Mouse (Mus musculus): Measurements from ENCODE around the gene Acss1. TPM values are rescaled to one million over a fixed set of nuclear protein-coding genes. Genes with fewer than 3 reads are reported as not detected.

Gene Acss1
- polyA plus RNA-seq, 1 experiment from 2014 or later, result 15.7 TPM

DNA sequence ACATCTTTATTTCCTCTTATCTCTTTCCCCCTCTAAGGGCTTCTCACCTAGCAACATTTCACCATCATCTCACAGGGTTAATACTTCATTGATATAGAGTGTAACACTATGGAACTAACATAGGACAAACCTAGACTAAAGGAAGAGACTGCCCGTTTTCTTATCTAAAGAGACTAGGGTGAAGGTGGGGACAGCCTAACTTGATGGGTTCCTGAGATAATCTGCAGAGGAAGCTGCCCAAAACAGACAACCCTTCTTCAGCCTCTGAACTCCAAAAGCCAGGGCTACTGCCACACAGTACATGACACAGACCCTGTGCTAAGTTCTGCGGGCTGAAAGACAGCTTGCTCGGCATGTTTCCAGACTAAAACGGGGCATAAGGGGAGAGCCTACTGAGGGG, 13.3 kb upstream of the Acss1 start:
- Histone ChIP-seq H3K27me3 (ENCODE audit: insufficient read depth, low read length) (peaks cover 14% of the 10 kb centered on the region), H3K4me2 (replicated peaks; ENCODE audit: low read depth, low read length) (no peak overlapping the region), H3K27ac (ENCODE audit: low read length) (no peak overlapping the region), H3K36me3 (ENCODE audit: insufficient read depth, low read length) (no peaks in the 10 kb centered on the region), H3K4me1 (ENCODE audit: insufficient read depth, low read length) (no peaks in the 10 kb centered on the region), H3K4me3 (ENCODE audit: low read length) (no peak overlapping the region), H3K9ac (replicated peaks; ENCODE audit: low read length) (no peak overlapping the region), H3K9me3 (ENCODE audit: low read length) (no peaks in the 10 kb centered on the region)
- ATAC-seq (ENCODE audit: low FRiP score, low TSS enrichment), result no peak
- WGBS, result 64% methylated on average over 4 of the region's 4 CpGs

DNA sequence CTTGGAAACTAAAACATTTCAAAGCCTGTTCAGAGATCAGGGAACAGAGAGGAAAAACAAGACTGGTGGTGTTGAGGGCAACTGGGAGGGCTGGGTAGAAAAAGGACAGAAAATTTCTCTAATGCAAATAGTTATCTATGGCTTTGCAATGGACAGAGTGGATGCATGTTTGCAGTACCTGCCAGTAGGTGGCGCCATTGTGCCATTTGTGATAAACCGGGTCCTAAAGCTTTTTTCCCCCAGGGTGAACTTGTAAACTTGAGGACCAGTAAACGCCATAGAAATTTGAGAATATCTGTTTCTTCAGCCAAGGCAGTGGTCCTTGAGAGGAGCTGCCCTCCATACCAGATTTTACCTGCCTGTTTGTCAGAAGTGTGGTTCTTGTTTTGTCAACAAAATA, 10.1 kb upstream of the Acss1 start:
- Histone ChIP-seq H3K9me3 (ENCODE audit: low read length) (no peaks in the 10 kb centered on the region), H3K36me3 (ENCODE audit: insufficient read depth, low read length) (no peaks in the 10 kb centered on the region), H3K4me2 (replicated peaks; ENCODE audit: low read depth, low read length) (no peak overlapping the region), H3K9ac (replicated peaks; ENCODE audit: low read length) (no peak overlapping the region), H3K27ac (ENCODE audit: low read length) (no peak overlapping the region), H3K4me1 (ENCODE audit: insufficient read depth, low read length) (no peaks in the 10 kb centered on the region), H3K27me3 (ENCODE audit: insufficient read depth, low read length) (no peaks in the 10 kb centered on the region), H3K4me3 (ENCODE audit: low read length) (no peak overlapping the region)
- no peak for ATAC-seq (ENCODE audit: low FRiP score, low TSS enrichment)
- 0% methylated on average over 3 of the region's 3 CpGs for WGBS

DNA sequence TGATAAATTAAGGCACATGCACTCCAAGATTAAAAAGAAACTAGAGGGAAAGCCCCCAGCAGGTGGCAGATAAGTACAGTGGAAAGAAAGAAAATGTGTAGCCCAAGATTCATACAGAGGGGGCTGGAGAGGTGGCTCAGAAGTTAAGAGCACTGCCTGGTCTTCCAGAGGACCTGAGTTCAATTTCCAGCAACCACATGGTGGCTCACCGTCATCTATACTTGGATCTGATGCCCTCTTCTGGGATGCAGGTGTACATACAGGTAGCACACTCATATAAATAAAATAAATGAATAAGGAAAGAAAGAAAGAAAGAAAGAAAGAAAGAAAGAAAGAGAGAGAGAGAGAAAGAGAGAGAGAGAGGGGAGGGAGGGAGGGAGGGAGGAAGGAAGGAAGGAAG, 7.2 kb upstream of the Acss1 start:
- no peak overlapping the region for H3K9ac ChIP-seq (replicated peaks; ENCODE audit: low read length)
- no peaks in the 10 kb centered on the region for H3K36me3 ChIP-seq (ENCODE audit: insufficient read depth, low read length)
- H3K4me1 ChIP-seq (ENCODE audit: insufficient read depth, low read length), result no peaks in the 10 kb centered on the region
- no peaks in the 10 kb centered on the region for H3K9me3 ChIP-seq (ENCODE audit: low read length)
- no peaks in the 10 kb centered on the region for H3K27me3 ChIP-seq (ENCODE audit: insufficient read depth, low read length)
- H3K27ac ChIP-seq (ENCODE audit: low read length), result no peak overlapping the region
- ATAC-seq (ENCODE audit: low FRiP score, low TSS enrichment), result no peak
- H3K4me3 ChIP-seq (ENCODE audit: low read length), result no peak overlapping the region
- H3K4me2 ChIP-seq (replicated peaks; ENCODE audit: low read depth, low read length), result no peak overlapping the region
- WGBS, result 6% methylated on average over 1 of the region's 1 CpGs

DNA sequence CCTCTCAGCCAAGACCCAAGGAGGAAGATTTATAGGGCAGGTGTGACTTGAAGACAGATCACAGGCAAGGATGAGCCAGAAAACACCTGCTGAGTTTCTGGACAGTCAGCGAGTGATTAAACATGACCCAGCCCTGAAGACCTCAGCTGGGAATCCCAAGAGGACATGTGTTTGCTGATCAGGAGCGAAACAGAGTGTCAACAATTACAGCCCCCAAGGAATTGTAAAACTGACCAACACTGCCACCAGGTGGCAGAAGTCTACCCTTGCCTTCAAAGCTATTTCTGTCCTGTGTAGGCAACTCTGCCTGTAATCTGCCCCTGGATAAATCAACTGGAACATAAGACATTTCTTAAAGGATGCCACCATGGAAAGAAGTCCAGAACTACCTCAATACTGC, 6.6 kb upstream of the Acss1 start:
- Histone ChIP-seq H3K27me3 (ENCODE audit: insufficient read depth, low read length) (no peaks in the 10 kb centered on the region), H3K9me3 (ENCODE audit: low read length) (no peaks in the 10 kb centered on the region), H3K9ac (replicated peaks; ENCODE audit: low read length) (no peak overlapping the region), H3K36me3 (ENCODE audit: insufficient read depth, low read length) (no peaks in the 10 kb centered on the region), H3K27ac (ENCODE audit: low read length) (no peak overlapping the region), H3K4me1 (ENCODE audit: insufficient read depth, low read length) (no peaks in the 10 kb centered on the region), H3K4me3 (ENCODE audit: low read length) (no peak overlapping the region), H3K4me2 (replicated peaks; ENCODE audit: low read depth, low read length) (no peak overlapping the region)
- peak; percentile 53; the same call in 1 of the 2 replicates for ATAC-seq (ENCODE audit: low FRiP score, low TSS enrichment)
- 4% methylated on average over 2 of the region's 2 CpGs for WGBS

DNA sequence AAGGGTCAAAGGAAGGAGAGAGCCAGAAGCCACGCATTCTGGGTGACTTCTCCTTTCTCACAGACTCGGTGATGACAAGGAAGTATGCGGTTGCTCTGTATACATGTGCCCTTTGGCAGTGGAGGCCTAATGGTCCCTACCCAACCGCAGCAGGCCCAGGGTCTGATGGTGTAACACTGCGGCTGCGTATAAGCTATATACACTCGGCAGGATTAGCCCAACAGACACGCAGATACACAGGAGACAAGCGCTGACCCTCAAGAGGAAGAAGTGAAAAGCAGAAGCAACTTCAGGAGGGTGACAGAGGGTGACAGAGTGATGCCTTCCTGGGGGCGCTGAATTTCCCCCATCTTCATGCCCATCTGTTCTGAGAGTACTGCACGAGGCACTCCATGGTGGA, 5.6 kb upstream of the Acss1 start:
- H3K4me1 ChIP-seq (ENCODE audit: insufficient read depth, low read length), result no peaks in the 10 kb centered on the region
- WGBS, result 80% methylated on average over 11 of the region's 11 CpGs
- no peak for ATAC-seq (ENCODE audit: low FRiP score, low TSS enrichment)
- no peak overlapping the region for H3K27ac ChIP-seq (ENCODE audit: low read length)
- H3K9ac ChIP-seq (replicated peaks; ENCODE audit: low read length), result no peak overlapping the region
- no peaks in the 10 kb centered on the region for H3K36me3 ChIP-seq (ENCODE audit: insufficient read depth, low read length)
- H3K4me3 ChIP-seq (ENCODE audit: low read length), result no peak overlapping the region
- no peaks in the 10 kb centered on the region for H3K9me3 ChIP-seq (ENCODE audit: low read length)
- H3K4me2 ChIP-seq (replicated peaks; ENCODE audit: low read depth, low read length), result no peak overlapping the region
- H3K27me3 ChIP-seq (ENCODE audit: insufficient read depth, low read length), result no peaks in the 10 kb centered on the region

DNA sequence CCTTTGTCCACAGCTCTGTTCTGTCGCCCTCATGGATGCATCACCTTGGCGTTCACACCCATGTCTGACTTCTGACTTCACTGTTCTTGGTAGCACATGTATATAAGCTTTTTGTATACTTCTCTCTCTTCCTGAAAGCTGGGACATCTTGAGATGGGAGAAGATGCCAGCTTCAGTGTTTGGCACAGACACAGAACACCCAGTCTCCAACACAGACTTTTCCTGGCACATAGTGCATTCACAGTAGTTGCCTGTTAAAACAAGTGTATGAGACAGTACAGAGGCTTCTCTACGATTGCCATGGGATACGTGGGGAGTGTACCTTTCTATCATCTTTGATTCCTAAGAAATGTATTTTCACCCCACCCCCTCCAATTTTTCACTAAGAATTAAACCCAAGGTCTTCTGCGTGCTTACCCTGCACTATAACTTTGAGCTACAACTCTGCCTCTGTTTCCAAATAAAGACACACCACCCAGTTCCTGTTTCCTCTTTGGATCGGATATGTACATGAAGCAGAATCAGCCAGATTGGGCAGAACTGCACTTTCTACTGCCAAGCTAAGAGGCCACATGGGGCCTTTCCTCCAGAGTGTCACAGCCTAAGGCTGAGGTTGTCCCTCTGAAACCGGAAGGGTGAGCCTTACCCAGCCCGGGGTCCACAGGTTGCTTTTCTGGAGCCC, 3.5 kb upstream of the Acss1 start:
- Histone ChIP-seq H3K4me3 (ENCODE audit: low read length) (no peak overlapping the region), H3K27ac (ENCODE audit: low read length) (no peak overlapping the region), H3K4me1 (ENCODE audit: insufficient read depth, low read length) (peaks cover 10% of the 10 kb centered on the region), H3K27me3 (ENCODE audit: insufficient read depth, low read length) (peaks cover 5% of the 10 kb centered on the region; the same call in 1 of the 2 replicates), H3K9me3 (ENCODE audit: low read length) (no peaks in the 10 kb centered on the region), H3K4me2 (replicated peaks; ENCODE audit: low read depth, low read length) (no peak overlapping the region), H3K9ac (replicated peaks; ENCODE audit: low read length) (no peak overlapping the region), H3K36me3 (ENCODE audit: insufficient read depth, low read length) (no peaks in the 10 kb centered on the region)
- WGBS, result 72% methylated on average over 8 of the region's 8 CpGs
- no peak for ATAC-seq (ENCODE audit: low FRiP score, low TSS enrichment)

DNA sequence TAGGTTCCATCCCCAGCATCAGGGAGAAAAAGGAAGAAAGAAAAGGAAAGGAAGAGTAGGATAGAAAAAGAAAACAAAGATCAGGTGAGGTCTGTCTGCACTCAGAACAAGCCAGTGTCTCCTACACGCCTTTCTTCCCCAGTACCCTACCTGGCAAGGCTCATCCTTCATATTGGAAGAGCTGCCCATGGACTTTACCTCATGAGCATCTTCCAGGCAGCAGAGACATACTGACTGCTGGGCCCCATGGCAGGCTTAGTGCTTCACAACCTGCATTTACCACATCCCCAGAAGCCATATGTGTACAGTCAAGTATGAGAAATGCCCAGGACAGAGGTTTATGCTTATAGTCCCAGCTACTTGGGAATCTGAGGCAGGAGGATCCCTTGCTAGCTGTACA, 2.6 kb upstream of the Acss1 start:
- no peak for ATAC-seq (ENCODE audit: low FRiP score, low TSS enrichment)
- Histone ChIP-seq H3K27me3 (ENCODE audit: insufficient read depth, low read length) (peaks cover 5% of the 10 kb centered on the region), H3K4me2 (replicated peaks; ENCODE audit: low read depth, low read length) (no peak overlapping the region), H3K9me3 (ENCODE audit: low read length) (no peaks in the 10 kb centered on the region), H3K36me3 (ENCODE audit: insufficient read depth, low read length) (no peaks in the 10 kb centered on the region), H3K27ac (ENCODE audit: low read length) (no peak overlapping the region), H3K9ac (replicated peaks; ENCODE audit: low read length) (no peak overlapping the region), H3K4me3 (ENCODE audit: low read length) (no peak overlapping the region), H3K4me1 (ENCODE audit: insufficient read depth, low read length) (peaks cover 10% of the 10 kb centered on the region)
- WGBS, result 87% methylated on average over 1 of the region's 1 CpGs

DNA sequence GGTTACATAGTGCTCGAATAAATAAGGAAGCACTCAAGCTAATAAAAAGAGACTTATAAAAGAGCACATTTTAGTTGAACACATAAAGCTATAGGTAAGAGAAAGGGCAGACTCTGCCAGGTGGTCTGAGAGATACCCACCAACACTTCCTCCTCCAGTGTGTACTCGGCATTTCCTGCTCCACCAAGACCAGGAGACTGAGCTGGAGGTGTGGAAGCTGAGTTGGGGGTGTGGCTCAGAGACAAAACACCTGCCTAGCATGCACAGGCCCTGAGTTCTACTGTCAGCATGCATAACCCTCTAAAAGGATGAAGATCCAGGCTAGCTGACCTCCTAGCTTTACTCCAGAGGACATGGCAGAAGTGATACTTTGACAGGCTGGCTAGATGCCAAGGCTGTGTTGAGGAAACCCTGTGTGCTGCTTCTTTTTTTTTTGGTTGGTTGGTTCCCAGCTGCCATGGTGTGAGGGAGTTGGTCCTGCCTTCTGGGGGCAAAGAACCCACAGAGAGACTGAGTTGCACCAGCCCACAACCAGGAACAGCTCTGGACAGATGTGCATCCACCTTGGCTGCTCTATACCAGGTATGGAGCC, 1.2 kb upstream of the Acss1 start:
- H3K4me1 ChIP-seq (ENCODE audit: insufficient read depth, low read length), result peaks cover 10% of the 10 kb centered on the region
- no peak overlapping the region for H3K4me2 ChIP-seq (replicated peaks; ENCODE audit: low read depth, low read length)
- H3K4me3 ChIP-seq (ENCODE audit: low read length), result no peak overlapping the region
- no peak overlapping the region for H3K27ac ChIP-seq (ENCODE audit: low read length)
- WGBS, result 57% methylated on average over 2 of the region's 2 CpGs
- no peak for ATAC-seq (ENCODE audit: low FRiP score, low TSS enrichment)
- no peak overlapping the region for H3K9ac ChIP-seq (replicated peaks; ENCODE audit: low read length)
- no peaks in the 10 kb centered on the region for H3K9me3 ChIP-seq (ENCODE audit: low read length)
- H3K27me3 ChIP-seq (ENCODE audit: insufficient read depth, low read length), result peaks cover 6% of the 10 kb centered on the region
- no peaks in the 10 kb centered on the region for H3K36me3 ChIP-seq (ENCODE audit: insufficient read depth, low read length)

DNA sequence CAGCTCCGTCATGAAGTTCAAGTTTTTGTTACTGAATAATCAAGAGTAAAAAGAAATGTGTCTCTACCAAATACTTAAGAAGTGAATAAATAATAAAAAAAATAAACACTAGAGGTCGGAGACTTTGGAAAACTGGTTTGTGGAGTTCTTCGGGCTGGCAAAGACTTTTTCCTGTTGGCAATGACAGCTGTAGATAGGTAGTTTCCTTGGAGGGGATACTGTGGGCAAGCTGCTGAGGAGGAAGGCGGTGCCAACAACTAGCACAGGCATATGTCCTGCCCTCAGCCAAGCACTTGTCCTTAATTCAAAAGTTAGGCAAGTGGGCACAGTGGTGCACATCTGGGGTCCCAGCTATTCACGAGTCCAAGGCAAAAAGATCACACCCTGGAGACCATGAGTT, 656 bp upstream of the Acss1 start:
- Histone ChIP-seq H3K9me3 (ENCODE audit: low read length) (no peaks in the 10 kb centered on the region), H3K4me3 (ENCODE audit: low read length) (no peak overlapping the region), H3K4me1 (ENCODE audit: insufficient read depth, low read length) (peaks cover 10% of the 10 kb centered on the region), H3K27me3 (ENCODE audit: insufficient read depth, low read length) (peaks cover 6% of the 10 kb centered on the region), H3K4me2 (replicated peaks; ENCODE audit: low read depth, low read length) (peak overlapping the region; percentile 94; the same call in 1 of the 2 replicates), H3K9ac (replicated peaks; ENCODE audit: low read length) (no peak overlapping the region), H3K27ac (ENCODE audit: low read length) (no peak overlapping the region), H3K36me3 (ENCODE audit: insufficient read depth, low read length) (no peaks in the 10 kb centered on the region)
- ATAC-seq (ENCODE audit: low FRiP score, low TSS enrichment), result no peak
- 73% methylated on average over 5 of the region's 5 CpGs for WGBS

DNA sequence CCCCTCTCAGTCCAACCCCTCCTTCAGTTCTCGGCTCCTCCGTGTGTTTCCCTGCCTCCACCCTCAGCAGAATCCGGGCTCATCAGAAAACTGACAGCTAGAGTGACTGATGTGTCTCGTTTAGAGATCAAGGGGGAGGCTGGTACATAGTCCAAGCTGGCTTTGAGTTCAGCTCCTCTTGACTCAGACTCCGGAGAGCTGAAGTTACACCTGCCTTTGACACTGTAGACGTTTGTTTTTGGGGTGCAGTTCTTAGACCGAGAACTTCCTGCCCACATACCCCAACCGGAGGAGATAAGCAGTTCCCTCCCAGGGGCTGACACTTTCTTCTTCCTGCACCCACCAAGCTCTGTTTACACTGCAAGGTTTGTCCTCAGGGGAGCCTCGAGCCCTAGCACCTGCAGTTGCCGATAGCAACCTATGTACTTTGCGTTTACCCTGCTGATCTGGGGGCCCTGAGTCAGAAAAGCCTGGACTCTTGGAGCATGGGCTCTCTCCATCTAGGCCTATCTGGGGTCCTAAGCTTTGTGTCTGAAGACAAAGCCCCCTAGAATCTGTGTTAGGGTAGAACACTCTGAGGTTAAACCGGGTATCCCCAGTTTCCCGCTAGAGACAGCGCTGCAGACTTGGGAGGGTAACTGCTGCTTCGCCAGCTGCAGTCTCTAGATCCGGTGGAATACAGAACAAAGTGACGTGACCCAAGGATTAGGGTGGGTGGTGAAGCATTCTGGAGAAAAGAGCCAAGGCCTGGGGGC, 1.1 kb downstream of the Acss1 start:
- Histone ChIP-seq H3K27ac (ENCODE audit: low read length) (no peak overlapping the region), H3K4me2 (replicated peaks; ENCODE audit: low read depth, low read length) (peak overlapping the region; percentile 94), H3K4me3 (ENCODE audit: low read length) (peak overlapping the region; percentile 68), H3K27me3 (ENCODE audit: insufficient read depth, low read length) (peaks cover 6% of the 10 kb centered on the region), H3K36me3 (ENCODE audit: insufficient read depth, low read length) (no peaks in the 10 kb centered on the region), H3K9ac (replicated peaks; ENCODE audit: low read length) (peak overlapping the region; percentile 76), H3K9me3 (ENCODE audit: low read length) (no peaks in the 10 kb centered on the region), H3K4me1 (ENCODE audit: insufficient read depth, low read length) (peaks cover 12% of the 10 kb centered on the region)
- 5% methylated on average over 17 of the region's 17 CpGs for WGBS
- ATAC-seq (ENCODE audit: low FRiP score, low TSS enrichment), result peak; percentile 42; the same call in 1 of the 2 replicates
